Mouse (Mus musculus) CH12.LX (cell line): ENCODE data around the gene Syp. TPM values are rescaled to one million over a fixed set of nuclear protein-coding genes. Genes with fewer than 3 reads are reported as not detected.

ENCODE experiments used
- DNase-seq: peaks from one replicate; pipeline ENCODE4 v3.0.0-alpha.2; 2013; ENCODE audit errors: extremely low read depth
- H3K27ac ChIP-seq: 2 replicates; pipeline ENCODE4 v1.5.1; 2012; ENCODE audit warnings: low read depth, mild to moderate bottlenecking, control low read depth, moderate library complexity; ENCODE audit not compliant: insufficient read depth
- H3K27me3 ChIP-seq: replicated peaks from 2 replicates; pipeline ENCODE3; 2012; ENCODE audit warnings: inconsistent platforms
- H3K36me3 ChIP-seq, 2 experiments: replicated peaks in 1 of 2; 2 replicates each; pipeline versions ENCODE3 to v1.6.1; 2012; ENCODE audit warnings: inconsistent platforms in 1 of 2, low read length in 1 of 2, mild to moderate bottlenecking in 1 of 2, mixed read lengths in 1 of 2, moderate library complexity in 1 of 2; ENCODE audit not compliant: control insufficient read depth in 1 of 2, insufficient read depth in 1 of 2
- H3K4me1 ChIP-seq, 2 experiments: 2 replicates each; pipeline ENCODE4 v1.6.1; 2012; ENCODE audit warnings: inconsistent platforms in 1 of 2, moderate library complexity in 1 of 2; ENCODE audit not compliant: insufficient read depth in 2 of 2, control insufficient read depth in 1 of 2
- H3K4me2 ChIP-seq: 2 replicates; pipeline ENCODE4 v1.6.1; 2012; ENCODE audit warnings: low read depth, mild to moderate bottlenecking, control low read depth; ENCODE audit not compliant: poor library complexity, insufficient read depth, severe bottlenecking
- H3K4me3 ChIP-seq, 3 experiments: fragments of 150-350 bp in 1 of 3; sonication (generic) in 1 of 3; replicated peaks in 1 of 3; 2 replicates each; pipeline versions ENCODE3 to v1.5.1; 2011 to 2012; ENCODE audit warnings: low read depth in 2 of 3, low read length in 2 of 3, mild to moderate bottlenecking in 2 of 3, moderate library complexity in 2 of 3, control low read depth in 1 of 3, improper control_type of control experiment in 1 of 3, inconsistent platforms in 1 of 3, mixed read lengths in 1 of 3; ENCODE audit not compliant: poor library complexity in 1 of 3
- H3K79me2 ChIP-seq: replicated peaks from 2 replicates; pipeline ENCODE4 v1.6.1; 2012; ENCODE audit warnings: mild to moderate bottlenecking, moderate library complexity; ENCODE audit not compliant: control insufficient read depth, poor library complexity, insufficient read depth, severe bottlenecking; ENCODE audit errors: extremely low read depth
- H3K9ac ChIP-seq: 2 replicates; pipeline ENCODE4 v1.6.1; 2012; ENCODE audit warnings: low read depth, mild to moderate bottlenecking, control low read depth, moderate library complexity; ENCODE audit not compliant: insufficient read depth
- H3K9me3 ChIP-seq: replicated peaks from 2 replicates; pipeline ENCODE3; 2012; ENCODE audit warnings: low read length, inconsistent platforms, mixed read lengths
- BHLHE40 ChIP-seq: IDR thresholded peaks from 2 replicates; pipeline ENCODE4 v1.6.1; 2011; ENCODE audit warnings: mild to moderate bottlenecking, low read depth, low read length, improper control_type of control experiment
- CHD1 ChIP-seq: IDR thresholded peaks from 2 replicates; pipeline ENCODE4 v1.6.1; 2012; ENCODE audit warnings: low read depth, low read length, improper control_type of control experiment, inconsistent platforms
- CHD2 ChIP-seq: IDR thresholded peaks from 2 replicates; pipeline ENCODE4 v1.6.1; 2011; ENCODE audit warnings: low read length, improper control_type of control experiment
- CTCF ChIP-seq, 2 experiments: IDR thresholded peaks in 1 of 2; conservative IDR thresholded peaks in 1 of 2; 2 replicates each; pipeline ENCODE4 v1.5.1; 2011 to 2012; ENCODE audit warnings: low read depth in 2 of 2, low read length in 2 of 2, improper control_type of control experiment in 1 of 2, inconsistent platforms in 1 of 2, mild to moderate bottlenecking in 1 of 2, moderate library complexity in 1 of 2
- E2F4 ChIP-seq: IDR thresholded peaks from 2 replicates; pipeline ENCODE4 v1.6.1; 2011; ENCODE audit warnings: low read depth, low read length, improper control_type of control experiment; ENCODE audit not compliant: insufficient replicate concordance
- ELF1 ChIP-seq: IDR thresholded peaks from 2 replicates; pipeline ENCODE4 v1.6.1; 2014; ENCODE audit warnings: low read depth, mild to moderate bottlenecking, inconsistent platforms, low read length, improper control_type of control experiment
- EP300 ChIP-seq: IDR thresholded peaks from 2 replicates; pipeline ENCODE4 v1.6.1; 2011; ENCODE audit warnings: low read length, improper control_type of control experiment
- ETS1 ChIP-seq: conservative IDR thresholded peaks from 2 replicates; pipeline ENCODE4 v1.6.1; 2012; ENCODE audit warnings: low read depth, mild to moderate bottlenecking, inconsistent platforms, low read length, improper control_type of control experiment, moderate library complexity
- GABPA ChIP-seq: IDR thresholded peaks from 2 replicates; pipeline ENCODE4 v1.6.1; 2012; ENCODE audit warnings: low read depth, low read length, improper control_type of control experiment, inconsistent platforms; ENCODE audit not compliant: insufficient replicate concordance
- HCFC1 ChIP-seq: IDR thresholded peaks from 2 replicates; pipeline ENCODE4 v1.6.1; 2012; ENCODE audit warnings: low read depth, mild to moderate bottlenecking, inconsistent platforms, low read length, improper control_type of control experiment
- IRF4 ChIP-seq: IDR thresholded peaks from 2 replicates; pipeline ENCODE4 v1.6.1; 2014; ENCODE audit warnings: low read depth, mild to moderate bottlenecking, inconsistent platforms, low read length, improper control_type of control experiment
- JUN ChIP-seq: IDR thresholded peaks from 2 replicates; pipeline ENCODE4 v1.6.1; 2011; ENCODE audit warnings: low read depth, mild to moderate bottlenecking, low read length, improper control_type of control experiment, moderate library complexity; ENCODE audit not compliant: insufficient read depth
- JUND ChIP-seq: conservative IDR thresholded peaks from 2 replicates; pipeline ENCODE4 v1.6.1; 2011; ENCODE audit warnings: low read depth, low read length, improper control_type of control experiment
- KAT2A ChIP-seq: IDR thresholded peaks from 2 replicates; pipeline ENCODE4 v1.6.1; 2012; ENCODE audit warnings: low read length, improper control_type of control experiment, inconsistent platforms; ENCODE audit not compliant: insufficient replicate concordance
- MAFK ChIP-seq: IDR thresholded peaks from 2 replicates; pipeline ENCODE4 v1.6.1; 2011; ENCODE audit warnings: low read length, improper control_type of control experiment; ENCODE audit not compliant: insufficient replicate concordance
- MAX ChIP-seq: IDR thresholded peaks from 2 replicates; pipeline ENCODE4 v1.6.1; 2011; ENCODE audit warnings: low read length, improper control_type of control experiment
- MAZ ChIP-seq: IDR thresholded peaks from 2 replicates; pipeline ENCODE4 v1.6.1; 2012; ENCODE audit warnings: low read depth, mild to moderate bottlenecking, inconsistent platforms, low read length, improper control_type of control experiment, moderate library complexity
- MEF2A ChIP-seq: IDR thresholded peaks from 2 replicates; pipeline ENCODE4 v1.6.1; 2014; ENCODE audit warnings: low read depth, mild to moderate bottlenecking, inconsistent platforms, low read length, improper control_type of control experiment, borderline replicate concordance
- MXI1 ChIP-seq: IDR thresholded peaks from 2 replicates; pipeline ENCODE4 v1.6.1; 2011; ENCODE audit warnings: mild to moderate bottlenecking, low read depth, low read length, improper control_type of control experiment
- MYC ChIP-seq: IDR thresholded peaks from 2 replicates; pipeline ENCODE4 v1.6.1; 2011; ENCODE audit warnings: low read depth, mild to moderate bottlenecking, improper control_type of control experiment, low read length
- NELFE ChIP-seq: IDR thresholded peaks from 2 replicates; pipeline ENCODE4 v1.6.1; 2011; ENCODE audit warnings: low read depth, low read length, improper control_type of control experiment
- NRF1 ChIP-seq: IDR thresholded peaks from 2 replicates; pipeline ENCODE4 v1.6.1; 2014; ENCODE audit warnings: low read depth, mild to moderate bottlenecking, inconsistent platforms, low read length, improper control_type of control experiment, moderate library complexity
- PAX5 ChIP-seq: IDR thresholded peaks from 2 replicates; pipeline ENCODE4 v1.6.1; 2012; ENCODE audit warnings: low read length, inconsistent platforms, mixed read lengths
- POLR2A ChIP-seq: IDR thresholded peaks from 2 replicates; pipeline ENCODE4 v1.6.1; 2011; ENCODE audit warnings: low read depth, mild to moderate bottlenecking, improper control_type of control experiment, low read length
- POLR2AphosphoS2 ChIP-seq: IDR thresholded peaks from 2 replicates; pipeline ENCODE4 v1.6.1; 2011; ENCODE audit warnings: low read depth, low read length, improper control_type of control experiment
- RAD21 ChIP-seq: IDR thresholded peaks from 2 replicates; pipeline ENCODE4 v1.6.1; 2011; ENCODE audit warnings: low read depth, mild to moderate bottlenecking, low read length, improper control_type of control experiment, moderate library complexity
- RCOR1 ChIP-seq: conservative IDR thresholded peaks from 2 replicates; pipeline ENCODE4 v1.6.1; 2012; ENCODE audit warnings: low read depth, mild to moderate bottlenecking, inconsistent platforms, low read length, improper control_type of control experiment
- SIN3A ChIP-seq: IDR thresholded peaks from 2 replicates; pipeline ENCODE4 v1.6.1; 2012; ENCODE audit warnings: low read length, improper control_type of control experiment, inconsistent platforms
- SMC3 ChIP-seq: IDR thresholded peaks from 2 replicates; pipeline ENCODE4 v1.6.1; 2011; ENCODE audit warnings: low read depth, low read length, improper control_type of control experiment
- TBP ChIP-seq: conservative IDR thresholded peaks from 2 replicates; pipeline ENCODE4 v1.6.1; 2011; ENCODE audit warnings: low read depth, low read length, improper control_type of control experiment
- TCF12 ChIP-seq: IDR thresholded peaks from 2 replicates; pipeline ENCODE4 v1.6.1; 2014; ENCODE audit warnings: low read depth, mild to moderate bottlenecking, inconsistent platforms, low read length, improper control_type of control experiment
- UBTF ChIP-seq: IDR thresholded peaks from 2 replicates; pipeline ENCODE4 v1.6.1; 2012; ENCODE audit warnings: low read depth, mild to moderate bottlenecking, inconsistent platforms, low read length, improper control_type of control experiment, moderate library complexity
- USF1 ChIP-seq: IDR thresholded peaks from 2 replicates; pipeline ENCODE4 v1.6.1; 2014; ENCODE audit warnings: low read depth, mild to moderate bottlenecking, inconsistent platforms, low read length, improper control_type of control experiment
- USF2 ChIP-seq: conservative IDR thresholded peaks from 2 replicates; pipeline ENCODE4 v1.6.1; 2011; ENCODE audit warnings: low read depth, low read length, improper control_type of control experiment
- ZC3H11A ChIP-seq: IDR thresholded peaks from 2 replicates; pipeline ENCODE4 v1.6.1; 2012; ENCODE audit warnings: low read depth, mild to moderate bottlenecking, inconsistent platforms, low read length, improper control_type of control experiment
- ZKSCAN1 ChIP-seq: IDR thresholded peaks from 2 replicates; pipeline ENCODE4 v1.6.1; 2012; ENCODE audit warnings: low read depth, inconsistent platforms, low read length, improper control_type of control experiment, borderline replicate concordance
- ZMIZ1 ChIP-seq: IDR thresholded peaks from 2 replicates; pipeline ENCODE4 v1.6.1; 2012; ENCODE audit warnings: low read depth, mild to moderate bottlenecking, inconsistent platforms, low read length, improper control_type of control experiment
- ZNF384 ChIP-seq: IDR thresholded peaks from 2 replicates; pipeline ENCODE4 v1.6.1; 2012; ENCODE audit warnings: low read depth, low read length, improper control_type of control experiment, inconsistent platforms
- dilution Hi-C: fragments of 300-500 bp; cut with MboI; formaldehyde crosslinking; loops from 2 replicates; pipeline ENCODE4 v1.14.3; 2020; ENCODE audit warnings: low sequenced_read_pairs; ENCODE audit not compliant: extremely low pct_unique_long_range_greater_than_20kb, extremely low pct_ligation_motif_present
- in situ Hi-C: fragments of 300-500 bp; cut with MboI; formaldehyde crosslinking; loops from 3 replicates; pipeline ENCODE4 v1.14.3; 2019; ENCODE audit warnings: low sequenced_read_pairs, low pct_ligation_motif_present, low pct_unique_long_range_greater_than_20kb, mixed read lengths
- polyA plus RNA-seq: library from polyadenylated mRNA; unstranded; fragments of >175 nt; gene quantifications from 2 replicates; pipeline ENCODE4 v1.2.1, GENCODE M21; 2012; ENCODE audit warnings: low read depth; ENCODE audit not compliant: insufficient read length
- total RNA-seq, 2 experiments: library from RNA; depleted of rRNA; stranded (reverse); fragments of 300-350 nt in 1 of 2; fragments of >200 nt in 1 of 2; gene quantifications; 2 replicates each; pipeline ENCODE4 v1.2.3; 2012 to 2014

Gene Syp
- total and polyA plus RNA-seq, 3 experiments: 0.27 to 1.2 (median 0.74) TPM

DNA sequence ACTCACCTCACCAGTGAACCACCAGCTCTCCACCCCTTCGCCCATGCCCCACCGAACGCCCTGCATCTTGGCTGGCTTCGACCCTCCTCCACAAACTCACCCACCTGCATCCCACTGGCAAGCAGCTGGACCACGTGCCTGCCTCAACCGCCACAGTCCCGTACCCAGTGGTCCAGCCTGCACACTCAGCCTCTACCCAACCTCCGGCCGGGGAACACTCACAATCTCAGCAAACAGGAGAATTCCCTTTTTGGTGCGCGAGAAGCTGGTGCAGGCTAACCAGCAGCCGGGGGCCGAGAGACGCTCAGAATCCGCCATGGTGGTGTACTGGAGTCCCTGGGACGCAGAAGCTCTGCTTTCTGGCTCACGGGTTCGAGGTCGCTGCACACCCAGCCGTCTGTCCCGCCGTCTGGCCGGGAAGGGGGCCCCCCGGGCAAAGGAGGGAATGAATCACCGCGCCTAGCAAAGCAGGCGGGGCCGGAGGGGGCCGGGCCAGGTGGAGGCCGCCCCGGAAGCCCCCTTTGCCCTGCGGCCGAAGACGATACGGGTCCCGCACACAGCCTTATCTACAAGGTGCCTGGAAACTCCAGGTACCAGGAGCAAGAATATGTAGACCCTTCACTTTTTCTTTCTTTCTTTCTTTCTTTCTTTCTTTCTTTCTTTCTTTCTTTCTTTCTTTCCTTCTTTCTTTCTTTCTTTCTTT, 32.8 kb downstream of the Syp start, which contains the start of gene Plp2:
Gene Plp2, minus strand, starts transcription at position 470 of the 703 bp plus-strand sequence.
- in situ Hi-C loops (no loop called here), dilution Hi-C loops (no loop called here)
- peaks cover 8 to 19% of the 10 kb centered on the region in 2 experiments; a peak in 3 of 4 replicates for H3K4me1 ChIP-seq
- peaks cover 23 to 25% of the 10 kb centered on the region in 2 experiments for H3K36me3 ChIP-seq
- H3K4me3 ChIP-seq: peak within 1 kb of the TSS; percentile 67 to 93 (median 72)
- no peaks in the 10 kb centered on the region for H3K9me3 ChIP-seq
- H3K27ac ChIP-seq: peak within 1 kb of the TSS; percentile 96
- TF ChIP-seq RAD21: no peak
- 0 out of 2 replicates have a peak, but pooled peaks have one; percentile 1 for TF ChIP-seq MAX
- peak; percentile 56 for TF ChIP-seq POLR2A
- TF ChIP-seq RCOR1: no peak
- TF ChIP-seq SMC3: no peak
- no peak for TF ChIP-seq POLR2AphosphoS2
- no peak for TF ChIP-seq UBTF
- no peak for TF ChIP-seq CTCF (conservative IDR thresholded peaks at IDR 0.05 in 1 of 2, IDR thresholded peaks at IDR 0.05 in 1 of 2; ENCODE audit: low read depth in 2 of 2, low read length in 2 of 2)
- peak; percentile 66 for TF ChIP-seq ELF1
- no peak for TF ChIP-seq ZNF384
- TF ChIP-seq IRF4: peak; percentile 84
- 0 out of 2 replicates have a peak, but pooled peaks have one; percentile 13 for TF ChIP-seq MXI1
- no peak for TF ChIP-seq MAFK
- TF ChIP-seq BHLHE40: peak; percentile 68
- TF ChIP-seq JUND: no peak
- peak; percentile 57 for TF ChIP-seq ETS1
- no peak for TF ChIP-seq ZMIZ1
- no peak for TF ChIP-seq E2F4
- no peak for TF ChIP-seq PAX5
- TF ChIP-seq KAT2A: no peak
- TF ChIP-seq JUN: no peak
- TF ChIP-seq ZKSCAN1: no peak
- no peak for TF ChIP-seq SIN3A
- no peak for TF ChIP-seq USF1
- TF ChIP-seq MYC: no peak
- peak; percentile 65; the same call in 1 of the 2 replicates for TF ChIP-seq MAZ
- TF ChIP-seq EP300: peak; percentile 33; the same call in 1 of the 2 replicates
- TF ChIP-seq USF2: no peak
- TF ChIP-seq CHD1: 0 out of 2 replicates have a peak, but pooled peaks have one; percentile 16
- TF ChIP-seq TCF12: peak; percentile 78
- TF ChIP-seq CHD2: no peak
- no peak for TF ChIP-seq MEF2A
- TF ChIP-seq ZC3H11A: no peak
- TF ChIP-seq NRF1: no peak
- TF ChIP-seq NELFE: peak; percentile 71
- peak; percentile 69; the same call in 1 of the 2 replicates for TF ChIP-seq TBP
- no peak for TF ChIP-seq GABPA
- peak; percentile 50 for TF ChIP-seq HCFC1
- H3K4me2 ChIP-seq: peak within 1 kb of the TSS; percentile 95
- H3K79me2 ChIP-seq: peaks cover 15% of the 10 kb centered on the region
- H3K27me3 ChIP-seq: no peaks in the 10 kb centered on the region
- peak within 1 kb of the TSS; percentile 89 for H3K9ac ChIP-seq
- DNase-seq: peak; percentile 68
